17 mouse cellular contexts compared by ENCODE assay signal in genomic region chr2:165482003-165482402, GRCm38 (mm10). TPM values are rescaled to one million over a fixed set of nuclear protein-coding genes. Genes with fewer than 3 reads are reported as not detected.
"Had no signal": no experiment of that assay in that cellular context is flagged by ENCODE, and none has a peak within 500 bp of the region (broad histone marks: within the 10 kb centered on the region; RNA-seq: fewer than 3 reads in every experiment).

No protein-coding gene starts in this region.

- H3K36me3 ChIP-seq: limb, embryonic 12.5 days; lung, embryonic 15.5 days; neural tube, embryonic 13.5 days had no signal

- H3K27me3 ChIP-seq: lung, embryonic 15.5 days; neural tube, embryonic 13.5 days had no signal

- H3K9ac ChIP-seq: limb, embryonic 12.5 days; liver, embryonic 14.5 days; lung, embryonic 15.5 days; neural tube, embryonic 13.5 days had no signal

- DNase-seq: kidney, adult 11 months; kidney, adult 9 months; kidney, postnatal 36 days; layer of hippocampus, adult 9-11 months; layer of hippocampus, postnatal 36 days; midbrain, embryonic 14.5 days; retina, postnatal 1 day; right cerebral cortex, postnatal 4 days; spleen, adult 18-20 months; thymus, adult 2 months; thymus, postnatal 25 days had no signal

- H3K27ac ChIP-seq: kidney, postnatal 0 days; limb, embryonic 12.5 days; liver, embryonic 14.5 days; lung, embryonic 15.5 days; neural tube, embryonic 13.5 days had no signal

- H3K4me3 ChIP-seq: limb, embryonic 12.5 days; lung, embryonic 15.5 days; neural tube, embryonic 13.5 days had no signal

- H3K9me3 ChIP-seq: limb, embryonic 12.5 days; lung, embryonic 15.5 days; neural tube, embryonic 13.5 days had no signal

- H3K4me2 ChIP-seq: limb, embryonic 12.5 days; lung, embryonic 15.5 days; neural tube, embryonic 13.5 days had no signal

RNA-seq across cellular contexts. Expression of gene Slc13a3, which starts 9.0 kb away (rescaled TPM):
- total RNA-seq: megakaryocyte-erythroid progenitor cell, adult 5-6 weeks had no signal
- polyA plus RNA-seq: limb, embryonic 12.5 days had no signal

RNA-seq across cellular contexts. Expression of gene Slc2a10, which starts 21.6 kb away (rescaled TPM):
- total RNA-seq: megakaryocyte-erythroid progenitor cell, adult 5-6 weeks had no signal
